ENCODE assay signal across 19 mouse cellular contexts in genomic region chr6:102565228-102565627, GRCm38 (mm10). TPM values are rescaled to one million over a fixed set of nuclear protein-coding genes. Genes with fewer than 3 reads are reported as not detected.
DNase-seq lines count a peak whose midpoint lies in the region; ATAC-seq and TF ChIP-seq lines count a peak whose summit lies in the region.
"Had no signal": no experiment of that assay in that cellular context is flagged by ENCODE, and none has a peak within 500 bp of the region (broad histone marks: within the 10 kb centered on the region; RNA-seq: fewer than 3 reads in every experiment).

No protein-coding gene starts in this region.

- no peak for TF ChIP-seq POLR2A in cerebellum, adult 2 months (IDR thresholded peaks at IDR 0.05; ENCODE audit: borderline replicate concordance, insufficient read depth, low read length)

- no peak for TF ChIP-seq CTCF in liver, postnatal 0 days (IDR thresholded peaks at IDR 0.05; ENCODE audit: low read depth)
- no peak for TF ChIP-seq CTCF in cerebellum, adult 2 months (IDR thresholded peaks at IDR 0.05; ENCODE audit: borderline replicate concordance, insufficient read depth, low read depth, low read length)

- H3K27me3 ChIP-seq in liver, embryonic 12.5 days (replicated peaks) = peaks cover 20% of the 10 kb centered on the region
- peaks cover 17% of the 10 kb centered on the region for H3K27me3 ChIP-seq in liver, embryonic 13.5 days
- H3K27me3 ChIP-seq in liver, embryonic 15.5 days = peaks cover 23% of the 10 kb centered on the region
- peaks cover 11% of the 10 kb centered on the region; the same call in 1 of the 2 replicates for H3K27me3 ChIP-seq in liver, postnatal 0 days (ENCODE audit: insufficient read depth, low read length)
- H3K27me3 ChIP-seq in cerebellum, adult 2 months (ENCODE audit: control insufficient read depth, insufficient read depth, low read length) = no peaks in the 10 kb centered on the region; the same call in 1 of the 2 replicates

- H3K9ac ChIP-seq in liver, embryonic 12.5 days = no peak overlapping the region
- no peak overlapping the region for H3K9ac ChIP-seq in liver, embryonic 13.5 days
- no peak overlapping the region; the same call in 1 of the 2 replicates for H3K9ac ChIP-seq in liver, embryonic 15.5 days
- no peak overlapping the region for H3K9ac ChIP-seq in liver, postnatal 0 days (replicated peaks)

- ATAC-seq in liver, embryonic 12.5 days = peak; percentile 49; the same call in 1 of the 2 replicates
- peak; percentile 47 for ATAC-seq in liver, embryonic 13.5 days (ENCODE audit: low read depth)
- ATAC-seq in liver, embryonic 15.5 days (ENCODE audit: insufficient read depth) = peak; percentile 27
- no peak for ATAC-seq in liver, postnatal 0 days
- no peak for ATAC-seq in erythroid progenitor cell, adult 5-6 weeks (replicated peaks; ENCODE audit: low FRiP score, poor library complexity, severe bottlenecking)

- 90% methylated on average over 1 of the region's 1 CpGs for WGBS in liver, embryonic 12.5 days (ENCODE audit: insufficient replicate concordance)
- WGBS in liver, embryonic 13.5 days (ENCODE audit: insufficient replicate concordance) = 69% methylated on average over 1 of the region's 1 CpGs
- WGBS in liver, embryonic 15.5 days (ENCODE audit: insufficient replicate concordance) = 74% methylated on average over 1 of the region's 1 CpGs
- WGBS in liver, postnatal 0 days (ENCODE audit: insufficient replicate concordance) = 74% methylated on average over 1 of the region's 1 CpGs
- 98% methylated on average over 1 of the region's 1 CpGs for WGBS in cerebellum, adult 2 months

- H3K4me2 ChIP-seq in liver, embryonic 12.5 days = no peak overlapping the region
- H3K4me2 ChIP-seq in liver, embryonic 13.5 days = peak overlapping the region; percentile 87
- peak overlapping the region; percentile 87; the same call in 1 of the 2 replicates for H3K4me2 ChIP-seq in liver, embryonic 15.5 days
- H3K4me2 ChIP-seq in liver, postnatal 0 days (ENCODE audit: low read depth, low read length) = no peak overlapping the region

- no peak overlapping the region for H3K27ac ChIP-seq in liver, embryonic 12.5 days
- no peak overlapping the region; the same call in 1 of the 2 replicates for H3K27ac ChIP-seq in liver, embryonic 13.5 days
- no peak overlapping the region for H3K27ac ChIP-seq in liver, embryonic 15.5 days (replicated peaks)
- no peak overlapping the region for H3K27ac ChIP-seq in liver, postnatal 0 days (ENCODE audit: low read depth)
- H3K27ac ChIP-seq in cerebellum, adult 2 months (ENCODE audit: insufficient read depth, low read length) = no peak overlapping the region
- H3K27ac ChIP-seq: embryonic facial prominence, embryonic 12.5 days; forebrain, embryonic 10.5 days; forebrain, embryonic 12.5 days had no signal

- no peak for DNase-seq in liver, embryonic 13.5 days
- no peak for DNase-seq in liver, postnatal 0 days
- DNase-seq in cerebellum, adult 2 months = no peak
- no peak for DNase-seq in heart, adult 18-20 months
- DNase-seq: adrenal gland, adult 2 months; adrenal gland, postnatal 10 days; adrenal gland, postnatal 25 days; cerebellum, adult 11 months; cerebellum, adult 18-20 months; cerebellum, adult 9-10 months; cerebellum, postnatal 10 days; cerebellum, postnatal 25 days had no signal

- peak; percentile 51; the same call in 1 of the 2 replicates for TF ChIP-seq EP300 in liver, postnatal 0 days (IDR thresholded peaks at IDR 0.05; ENCODE audit: low read depth)

- H3K4me3 ChIP-seq in liver, embryonic 12.5 days = no peak overlapping the region
- H3K4me3 ChIP-seq in liver, embryonic 13.5 days (replicated peaks) = no peak overlapping the region
- no peak overlapping the region for H3K4me3 ChIP-seq in liver, embryonic 15.5 days (replicated peaks)
- H3K4me3 ChIP-seq in liver, postnatal 0 days (ENCODE audit: low read depth, low read length) = no peak overlapping the region
- no peak overlapping the region for H3K4me3 ChIP-seq in cerebellum, adult 2 months (replicated peaks; ENCODE audit: insufficient read depth, low read depth, low read length)

- H3K4me1 ChIP-seq in liver, embryonic 12.5 days = peaks cover 52% of the 10 kb centered on the region
- peaks cover 71% of the 10 kb centered on the region for H3K4me1 ChIP-seq in liver, embryonic 13.5 days (replicated peaks)
- H3K4me1 ChIP-seq in liver, embryonic 15.5 days (replicated peaks) = peaks cover 64% of the 10 kb centered on the region
- H3K4me1 ChIP-seq in liver, postnatal 0 days (ENCODE audit: insufficient read depth) = no peaks in the 10 kb centered on the region
- H3K4me1 ChIP-seq in cerebellum, adult 2 months (ENCODE audit: control insufficient read depth, insufficient read depth, low read length) = no peaks in the 10 kb centered on the region
- H3K4me1 ChIP-seq: embryonic facial prominence, embryonic 12.5 days had no signal

- H3K9me3 ChIP-seq in liver, embryonic 12.5 days (replicated peaks) = no peaks in the 10 kb centered on the region
- no peaks in the 10 kb centered on the region for H3K9me3 ChIP-seq in liver, embryonic 13.5 days (replicated peaks)
- no peaks in the 10 kb centered on the region for H3K9me3 ChIP-seq in liver, embryonic 15.5 days (replicated peaks)
- H3K9me3 ChIP-seq in liver, postnatal 0 days (ENCODE audit: low read length) = no peaks in the 10 kb centered on the region
- H3K9me3 ChIP-seq: embryonic facial prominence, embryonic 10.5 days; embryonic facial prominence, embryonic 12.5 days; forebrain, embryonic 10.5 days; forebrain, embryonic 12.5 days had no signal

- no peaks in the 10 kb centered on the region for H3K36me3 ChIP-seq in liver, embryonic 12.5 days
- H3K36me3 ChIP-seq in liver, embryonic 13.5 days = no peaks in the 10 kb centered on the region
- H3K36me3 ChIP-seq in liver, embryonic 15.5 days (replicated peaks) = no peaks in the 10 kb centered on the region
- H3K36me3 ChIP-seq in liver, postnatal 0 days (replicated peaks; ENCODE audit: insufficient read depth, low read length) = no peaks in the 10 kb centered on the region
- H3K36me3 ChIP-seq: embryonic facial prominence, embryonic 10.5 days; embryonic facial prominence, embryonic 12.5 days; forebrain, embryonic 10.5 days; forebrain, embryonic 12.5 days had no signal

RNA-seq across cellular contexts. Expression of gene Cntn3, which starts 7.7 kb away (rescaled TPM):
- polyA plus RNA-seq in liver, embryonic 12.5 days (2016; fragmentation: Nextera tagmentation; extraction: Ambion mirVana) = 1.2 and 1.3 TPM in 2 replicates
- 0.78 and 0.84 TPM in 2 replicates for polyA plus RNA-seq in liver, embryonic 13.5 days (2015; fragmentation: Nextera tagmentation; extraction: Ambion mirVana)
- polyA plus RNA-seq in liver, embryonic 15.5 days (2015; fragmentation: Nextera tagmentation; extraction: Ambion mirVana) = 0.92 and 0.98 TPM in 2 replicates
- polyA plus RNA-seq in liver, postnatal 0 days (2015; fragmentation: Nextera tagmentation; extraction: Ambion mirVana) = 0.34 and 0.37 TPM in 2 replicates
- total RNA-seq in erythroid progenitor cell, adult 5-6 weeks (2015; ENCODE audit: low replicate concordance) = 1.7 and 2.2 TPM in 2 replicates
- 1.2 and 2.3 TPM in 2 replicates for total RNA-seq in erythroid progenitor cell, adult 5-6 weeks (2017; ENCODE audit: low replicate concordance)
- 4.3 and 4.8 TPM in 2 replicates for polyA plus RNA-seq in cerebellum, adult 2 months (2012; rRNA removed)
- total RNA-seq in heart, adult 18-20 months (2021) = under 1 TPM in 1 of 2 experiments, not detected in 1; 0.13 TPM
- polyA plus RNA-seq: adrenal gland, adult 2 months had no signal

Comparison
In these comparisons a context has a peak if more than half of its experiments do, and no peak if none do; other contexts are left out.
1. ATAC-seq: peak in liver, embryonic 12.5 days (single experiment), liver, embryonic 13.5 days (single experiment) and liver, embryonic 15.5 days (single experiment); none in liver, postnatal 0 days (single experiment) and erythroid progenitor cell, adult 5-6 weeks (single experiment).
2. H3K4me2 ChIP-seq: peak in liver, embryonic 13.5 days (single experiment) and liver, embryonic 15.5 days (single experiment); none in liver, embryonic 12.5 days (single experiment) and liver, postnatal 0 days (single experiment).